Mouse (Mus musculus) forebrain, embryonic 11.5 days (tissue): Measurements from ENCODE around the gene Klf14. TPM values are rescaled to one million over a fixed set of nuclear protein-coding genes. Genes with fewer than 3 reads are reported as not detected.

Source experiments
- ATAC-seq: fragments of 200-750 bp; cut with Nextera tagmentation; replicated peaks from 2 replicates; pipeline ENCODE4 v1.8.0; 2017; ENCODE audit warnings: moderate TSS enrichment; ENCODE audit not compliant: low FRiP score
- DNase-seq: peaks from one replicate; pipeline ENCODE4 v3.0.0-alpha.2; 2017; ENCODE audit warnings: low spot score
- H3K27ac ChIP-seq: fragments of 300-500 bp; sonication (generic); 2 replicates; pipeline ENCODE4 v1.5.1; 2014; ENCODE audit warnings: low read depth, low read length
- H3K27me3 ChIP-seq: fragments of 300-500 bp; sonication (generic); 2 replicates; pipeline ENCODE4 v1.6.1; 2014; ENCODE audit warnings: mild to moderate bottlenecking, low read length, mixed read lengths; ENCODE audit not compliant: control insufficient read depth, insufficient read depth
- H3K36me3 ChIP-seq: fragments of 300-500 bp; sonication (generic); 2 replicates; pipeline ENCODE4 v1.6.1; 2014; ENCODE audit warnings: mild to moderate bottlenecking, low read length, moderate library complexity, mixed read lengths; ENCODE audit not compliant: control insufficient read depth, insufficient read depth
- H3K4me1 ChIP-seq: fragments of 300-500 bp; sonication (generic); replicated peaks from 2 replicates; pipeline ENCODE4 v1.6.1; 2014; ENCODE audit warnings: low read length, mixed read lengths; ENCODE audit not compliant: control insufficient read depth, insufficient read depth
- H3K4me2 ChIP-seq: fragments of 300-500 bp; sonication (generic); 2 replicates; pipeline ENCODE4 v1.6.1; 2014; ENCODE audit warnings: low read depth, mild to moderate bottlenecking, low read length, moderate library complexity, mixed read lengths; ENCODE audit not compliant: severe bottlenecking
- H3K4me3 ChIP-seq: fragments of 300-500 bp; sonication (generic); 2 replicates; pipeline ENCODE4 v1.5.1; 2014; ENCODE audit warnings: low read depth, low read length
- H3K9ac ChIP-seq: fragments of 300-500 bp; sonication (generic); 2 replicates; pipeline ENCODE4 v1.6.1; 2014; ENCODE audit warnings: low read length
- H3K9me3 ChIP-seq: fragments of 300-500 bp; sonication (generic); 2 replicates; pipeline ENCODE4 v1.6.1; 2016; ENCODE audit warnings: low read length, mixed read lengths; ENCODE audit not compliant: control insufficient read depth
- WGBS: fragments of 180-500 bp; shearing (Covaris S2); extraction: QIAGEN DNeasy Blood & Tissue Kit; methylation state at CpG from one replicate; pipeline ENCODE4 v1.1.7; 2014; 5-methylcytosine and 5-hydroxymethylcytosine counted together
- polyA plus RNA-seq: library from polyadenylated mRNA; unstranded; fragments of >200 nt; fragmentation: Nextera tagmentation; extraction: Ambion mirVana; gene quantifications from 2 replicates; pipeline ENCODE4 v1.2.1, GENCODE M21; 2014

The Klf14 gene
- polyA plus RNA-seq, 1 experiment from 2014 or later, result 0.35 TPM

- H3K9me3 ChIP-seq, result peaks cover 17% of the 10 kb centered on the region
- no peaks in the 10 kb centered on the region for H3K4me1 ChIP-seq
- peak overlapping the region; percentile 46 for H3K4me3 ChIP-seq
- DNase-seq (peak; percentile 67), ATAC-seq (no peak)
- peak overlapping the region; percentile 87 for H3K4me2 ChIP-seq
- H3K9ac ChIP-seq, result no peak overlapping the region
- no peaks in the 10 kb centered on the region for H3K36me3 ChIP-seq
- WGBS, result 1% methylated on average over 79 of the region's 84 CpGs
- H3K27me3 ChIP-seq, result peaks cover 47% of the 10 kb centered on the region
- no peak overlapping the region for H3K27ac ChIP-seq
Measured at GRCm38 (mm10) chr6:30957784-30958735, 818 bp downstream of the Klf14 start.

DNA sequence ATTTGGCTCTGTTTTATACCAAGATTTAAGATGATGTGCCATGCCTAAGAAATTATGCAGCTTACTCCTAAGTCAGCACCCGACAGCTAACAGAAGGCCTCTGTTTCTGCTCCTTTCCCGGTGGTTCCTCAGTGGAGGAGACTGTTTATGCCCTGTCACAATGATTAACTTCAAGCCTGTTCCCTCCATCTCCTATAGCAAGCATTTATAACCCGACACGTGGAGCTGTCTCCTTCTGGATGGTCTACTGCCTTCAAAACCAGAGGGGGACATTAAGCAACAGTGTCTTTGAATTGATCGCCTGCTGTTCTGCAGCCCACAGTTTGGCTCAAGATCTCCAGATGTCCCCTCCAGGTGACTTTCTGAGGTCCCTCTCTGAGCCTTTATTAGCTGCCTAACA is 19.6 kb downstream of the Klf14 start:
- Histone ChIP-seq H3K9ac (no peak overlapping the region), H3K4me2 (no peak overlapping the region), H3K4me3 (no peak overlapping the region), H3K9me3 (no peaks in the 10 kb centered on the region), H3K27me3 (no peaks in the 10 kb centered on the region), H3K36me3 (no peaks in the 10 kb centered on the region), H3K4me1 (no peaks in the 10 kb centered on the region), H3K27ac (no peak overlapping the region)
- ATAC-seq (no peak), DNase-seq (no peak)
- WGBS, result 85% methylated on average over 5 of the region's 5 CpGs

DNA sequence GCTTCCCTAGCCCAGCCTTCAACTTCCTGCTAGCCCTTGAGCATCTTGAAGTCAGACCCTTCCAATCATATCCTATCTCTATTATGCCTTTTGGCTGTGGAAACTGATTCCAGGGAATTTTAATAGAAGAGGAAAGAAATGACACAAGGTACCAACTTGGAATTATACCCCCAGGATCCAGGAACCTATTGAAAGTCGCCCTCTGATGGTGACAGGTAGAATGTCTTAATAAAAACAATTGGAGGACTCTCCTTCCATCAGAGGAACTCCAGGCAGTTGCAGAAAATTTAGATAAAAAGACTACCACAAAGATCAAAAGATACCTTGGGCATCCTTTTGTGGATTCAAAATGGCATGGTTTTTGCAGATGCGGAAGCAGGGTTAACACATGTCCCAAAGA is 36.1 kb downstream of the Klf14 start:
- ATAC-seq (no peak), DNase-seq (no peak)
- Histone ChIP-seq H3K4me1 (0 out of 2 replicates have a peak, but pooled peaks cover 3% of the 10 kb centered on the region), H3K36me3 (no peaks in the 10 kb centered on the region), H3K9ac (no peak overlapping the region), H3K9me3 (no peaks in the 10 kb centered on the region), H3K27ac (no peak overlapping the region), H3K27me3 (no peaks in the 10 kb centered on the region), H3K4me3 (no peak overlapping the region), H3K4me2 (no peak overlapping the region)
- WGBS, result 48% methylated on average over 2 of the region's 2 CpGs

GRCm38 (mm10) chr6:30921826-30922225 is 37.1 kb downstream of the Klf14 start:
- no peaks in the 10 kb centered on the region for H3K9me3 ChIP-seq
- 67% methylated on average over 10 of the region's 11 CpGs for WGBS

GRCm38 (mm10) chr6:30920834-30921675 is 37.8 kb downstream of the Klf14 start:
- ATAC-seq (no peak), DNase-seq (peak; percentile 50)
- Histone ChIP-seq H3K4me1 (0 out of 2 replicates have a peak, but pooled peaks cover 3% of the 10 kb centered on the region), H3K4me3 (no peak overlapping the region), H3K4me2 (0 out of 2 replicates have a peak overlapping the region, but pooled peaks have one; percentile 18), H3K36me3 (no peaks in the 10 kb centered on the region), H3K9me3 (no peaks in the 10 kb centered on the region), H3K27me3 (no peaks in the 10 kb centered on the region), H3K27ac (no peak overlapping the region), H3K9ac (no peak overlapping the region)
- 62% methylated on average over 21 of the region's 21 CpGs for WGBS

More at GRCm38 (mm10) chr6:30921826-30922225, 37.1 kb downstream of the Klf14 start:
- Histone ChIP-seq H3K9ac (no peak overlapping the region), H3K4me3 (no peak overlapping the region), H3K27ac (no peak overlapping the region), H3K36me3 (no peaks in the 10 kb centered on the region), H3K4me2 (no peak overlapping the region), H3K27me3 (no peaks in the 10 kb centered on the region), H3K4me1 (0 out of 2 replicates have a peak, but pooled peaks cover 3% of the 10 kb centered on the region)
- DNase-seq (no peak), ATAC-seq (no peak)

GRCm38 (mm10) chr6:30915473-30915872 is 43.4 kb downstream of the Klf14 start, which contains the start of gene Tsga13:
Gene Tsga13 (minus strand): TSS chr6:30915573.
- no peak for DNase-seq
- H3K4me2 ChIP-seq, result no peak within 1 kb of the TSS
- no peak within 1 kb of the TSS for H3K9ac ChIP-seq
- H3K36me3 ChIP-seq, result no peaks in the 10 kb centered on the region
- no peak for ATAC-seq
- H3K4me3 ChIP-seq, result no peak within 1 kb of the TSS
- no peaks in the 10 kb centered on the region for H3K27me3 ChIP-seq
- no peaks in the 10 kb centered on the region for H3K4me1 ChIP-seq
- H3K9me3 ChIP-seq, result no peaks in the 10 kb centered on the region
- WGBS, result 86% methylated on average over 2 of the region's 2 CpGs
- no peak within 1 kb of the TSS for H3K27ac ChIP-seq

DNA sequence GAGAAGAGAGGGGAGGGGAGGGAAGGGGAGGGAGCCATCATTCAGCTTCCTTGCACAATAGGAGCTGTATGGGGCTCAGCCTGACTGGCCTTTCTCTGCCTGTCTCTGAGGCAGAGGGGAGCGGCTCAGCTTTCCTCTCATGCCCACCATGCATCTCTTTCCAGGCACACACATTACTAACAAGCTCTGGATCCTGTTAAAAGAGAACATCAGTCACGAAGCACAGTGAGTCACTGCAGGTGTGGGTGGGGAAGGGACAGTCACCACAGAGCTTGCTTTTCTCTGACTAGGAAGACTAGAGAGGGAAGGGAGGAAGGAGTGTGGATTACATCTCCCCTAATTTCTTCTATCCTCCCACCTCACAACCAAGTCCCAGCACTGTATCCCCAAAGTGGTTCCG is 50.9 kb downstream of the Klf14 start:
- peak overlapping the region; percentile 18; the same call in 1 of the 2 replicates for H3K9ac ChIP-seq
- DNase-seq (no peak), ATAC-seq (no peak)
- H3K4me3 ChIP-seq, result no peak overlapping the region
- 39% methylated on average over 3 of the region's 3 CpGs for WGBS
- H3K9me3 ChIP-seq, result no peaks in the 10 kb centered on the region
- H3K27ac ChIP-seq, result no peak overlapping the region
- H3K27me3 ChIP-seq, result no peaks in the 10 kb centered on the region
- no peaks in the 10 kb centered on the region for H3K4me1 ChIP-seq
- no peak overlapping the region for H3K4me2 ChIP-seq
- no peaks in the 10 kb centered on the region for H3K36me3 ChIP-seq
